Mouse (Mus musculus) G1E (cell line): ENCODE measurements around the gene Notum.

ENCODE experiments used
- CTCF ChIP-seq: IDR thresholded peaks from 2 replicates; pipeline ENCODE4 v1.5.1; 2012; ENCODE audit warnings: low read depth, low read length, inconsistent platforms, mixed read lengths
- GATA1 ChIP-seq: IDR thresholded peaks from 2 replicates; pipeline ENCODE4 v1.6.1; 2012; ENCODE audit warnings: borderline replicate concordance, low read length, inconsistent platforms, mixed read lengths
- GATA2 ChIP-seq: IDR thresholded peaks from 2 replicates; pipeline ENCODE4 v1.6.1; 2012; ENCODE audit warnings: low read depth, low read length, inconsistent platforms, borderline replicate concordance
- POLR2AphosphoS5 ChIP-seq: IDR thresholded peaks from 2 replicates; pipeline ENCODE4 v1.6.1; 2012; ENCODE audit warnings: low read depth, low read length, inconsistent platforms; ENCODE audit not compliant: insufficient replicate concordance
- TAL1 ChIP-seq: conservative IDR thresholded peaks from 2 replicates; pipeline ENCODE4 v1.6.1; 2012; ENCODE audit warnings: low read depth, low read length, inconsistent platforms, mixed read lengths

- TF ChIP-seq CTCF = no peak
- TF ChIP-seq GATA1 = no peak
- no peak for TF ChIP-seq TAL1
- TF ChIP-seq POLR2AphosphoS5 = no peak
- TF ChIP-seq GATA2 = no peak
Measured at GRCm38 (mm10) chr11:120651872-120652271, 9.1 kb downstream of the Notum start.
